Mouse (Mus musculus) cerebellum, postnatal 4 days (tissue): Measurements from ENCODE around the gene Gm2888.
"Not testable (repeated sequence)": the region's sequence is repeated elsewhere in the genome, so short reads cannot be mapped to it uniquely, and the experiment has no call there.

Experiments used
- DNase-seq, 2 experiments: peaks; one replicate each; pipeline ENCODE4 v3.0.0; 2022; ENCODE audit warnings: low spot score in 2 of 2, mixed read lengths in 1 of 2

The Gm2888 gene

DNA sequence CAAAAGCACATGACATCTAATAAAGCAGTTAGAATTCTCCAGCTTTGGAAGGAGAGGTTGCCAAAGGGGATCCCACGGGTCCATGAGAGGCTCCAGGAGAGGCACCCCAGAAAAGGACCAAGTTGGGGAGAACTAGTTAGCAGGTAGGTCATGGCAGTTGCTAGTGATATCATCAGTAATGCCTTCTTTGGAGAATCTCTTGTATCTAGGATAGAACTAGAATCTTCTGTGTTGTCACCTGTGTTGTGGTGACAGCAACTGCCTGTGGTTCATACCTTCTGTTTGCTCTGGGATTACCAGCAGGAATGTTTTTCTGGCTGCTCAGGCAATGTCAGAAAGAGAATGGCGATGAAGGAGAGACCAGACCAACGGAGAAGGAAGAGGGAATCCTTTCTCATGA, at the start of gene Gm2888:
Gm2888 (plus strand) TSS at position 301 of the 400 bp plus-strand sequence.
- not testable (repeated sequence) for DNase-seq

DNA sequence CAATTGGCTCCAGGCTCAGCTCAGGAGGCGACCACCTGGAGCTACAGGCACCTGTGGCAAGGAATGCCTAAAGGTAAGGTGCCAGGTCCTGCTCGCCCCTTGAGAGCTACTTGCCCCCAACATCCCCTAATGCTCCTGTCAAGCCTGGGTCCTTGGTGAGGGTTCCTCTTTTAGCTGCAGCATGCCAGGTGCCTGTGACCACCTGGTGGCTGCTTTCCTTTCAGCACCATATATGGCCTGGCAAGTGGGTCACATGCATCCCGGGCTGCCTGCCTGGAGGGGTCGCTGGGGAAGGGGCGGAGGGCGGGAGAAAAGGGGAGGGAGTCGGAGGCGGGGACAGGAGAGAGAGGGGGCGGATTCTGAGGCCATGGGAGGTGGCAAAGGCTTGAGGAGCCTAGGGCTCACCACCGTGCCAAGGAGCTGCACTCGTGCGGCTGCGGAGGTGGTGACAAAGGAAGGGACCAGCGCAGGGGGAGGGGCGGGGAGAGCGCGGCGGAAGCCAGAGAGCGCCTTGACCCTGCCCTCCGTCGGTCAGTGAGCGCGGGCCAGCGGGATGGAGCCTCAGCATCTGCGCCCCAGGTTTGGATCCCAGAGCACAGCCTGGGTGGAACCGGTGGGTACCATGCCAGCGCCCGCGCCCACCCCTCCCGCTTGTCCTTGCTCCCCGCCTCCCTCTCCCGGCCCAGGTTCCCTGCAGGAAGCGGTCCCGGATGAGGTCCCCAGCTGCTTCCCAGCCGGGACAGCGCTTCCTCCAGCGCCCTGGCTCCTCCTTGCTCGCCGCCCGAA, 19.1 kb downstream of the Gm2888 start, which contains the start of gene Gm2897:
Gm2897 (plus strand) TSS at position 559 of the 786 bp plus-strand sequence.
- peak; percentile 5 to 15 for DNase-seq

DNA sequence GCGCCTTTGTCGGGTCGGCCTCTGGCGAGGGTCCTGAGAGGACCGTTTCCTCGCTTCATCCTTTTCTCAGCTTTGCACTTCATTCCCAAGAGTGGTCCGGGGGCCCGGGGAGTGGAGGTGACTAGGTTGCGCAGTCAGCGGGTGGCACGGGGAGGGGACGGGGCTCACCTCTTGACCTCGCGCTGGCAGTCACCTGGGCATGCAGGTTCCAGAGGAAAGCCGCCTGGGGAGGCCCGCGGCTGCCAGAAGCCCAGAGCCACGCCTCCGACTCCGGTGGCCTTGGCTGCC, 19.7 kb downstream of the Gm2888 start:
- peak; percentile 17 to 18 for DNase-seq

DNA sequence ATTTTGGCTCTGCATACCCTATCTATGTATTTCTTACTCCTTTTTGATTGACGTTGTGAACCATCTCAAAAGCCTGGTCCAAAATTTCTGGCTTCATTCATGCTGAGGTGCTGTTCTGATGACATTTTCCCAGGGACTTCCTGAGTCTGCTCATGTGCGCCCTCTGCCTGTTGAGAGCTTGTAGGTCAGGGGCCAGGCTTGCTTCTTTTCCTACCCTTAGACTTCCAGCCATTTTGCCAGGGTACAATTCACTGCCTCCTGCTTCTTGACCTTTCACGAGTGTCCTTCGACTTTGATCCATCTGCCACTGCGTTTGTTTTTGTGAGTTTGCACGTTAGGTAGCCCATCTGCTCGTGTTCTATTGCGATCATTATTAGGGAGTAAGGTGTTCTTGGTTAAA, 20.3 kb downstream of the Gm2888 start:
- DNase-seq, result peak in 1 of 2 experiments; percentile 1
